ENCODE assay signal across 8 mouse cellular contexts in the genomic region with DNA sequence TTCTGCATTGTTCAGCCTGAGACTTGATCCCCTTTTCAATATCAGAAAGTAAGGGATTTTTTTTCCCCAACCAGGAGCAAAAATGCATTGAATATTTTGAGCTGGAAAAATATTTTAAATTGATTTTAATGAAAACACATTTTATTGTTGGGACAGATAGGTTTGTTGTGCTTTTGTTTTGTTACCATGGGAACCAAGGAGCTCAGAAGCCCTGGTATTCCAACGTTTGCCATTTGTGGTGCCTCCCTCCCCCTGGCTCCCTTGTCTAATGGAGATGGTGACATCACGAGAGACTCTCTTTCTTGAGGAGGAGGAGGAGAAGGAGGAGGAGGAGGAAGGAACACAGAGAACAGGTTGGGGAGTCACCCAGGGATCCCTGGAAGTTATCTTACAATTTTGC.
A peak's percentile ranks its signal among the peaks of the same experiment; 100 is the strongest.
DNase-seq lines count a peak whose midpoint lies in the region; ATAC-seq and TF ChIP-seq lines count a peak whose summit lies in the region.
"Had no signal": no experiment of that assay in that cellular context is flagged by ENCODE, and none has a peak within 500 bp of the region (broad histone marks: within the 10 kb centered on the region; RNA-seq: fewer than 3 reads in every experiment).

No protein-coding gene starts in this region.

- H3K4me1 ChIP-seq in thymus, adult 2 months (replicated peaks; ENCODE audit: control insufficient read depth, insufficient read depth, low read length), result peaks cover 3% of the 10 kb centered on the region
- peaks cover 17% of the 10 kb centered on the region for H3K4me1 ChIP-seq in liver, postnatal 0 days (ENCODE audit: insufficient read depth)

- H3K9ac ChIP-seq in liver, postnatal 0 days (replicated peaks), result no peak overlapping the region

- TF ChIP-seq CTCF in thymus, adult 2 months (IDR thresholded peaks at IDR 0.05; ENCODE audit: borderline replicate concordance, control insufficient read depth, extremely low read depth, insufficient read depth, low read length, poor library complexity), result no peak
- TF ChIP-seq CTCF in liver, postnatal 0 days (IDR thresholded peaks at IDR 0.05; ENCODE audit: low read depth), result no peak

- DNase-seq in thymus, adult 2 months, result no peak
- no peak for DNase-seq in thymus, postnatal 10 days (ENCODE audit: low spot score in 2 of 2)
- peak; percentile 53 for DNase-seq in forelimb bud, embryonic 11.5 days (ENCODE audit: low read depth, low spot score)
- no peak for DNase-seq in liver, postnatal 0 days
- DNase-seq in cerebellum, adult 11-12 months, result no peak
- DNase-seq in adrenal gland, postnatal 14 days, result no peak
- DNase-seq in adrenal gland, postnatal 25 days, result no peak

- H3K27me3 ChIP-seq in thymus, adult 2 months (ENCODE audit: control insufficient read depth, insufficient read depth, low read length), result no peaks in the 10 kb centered on the region
- H3K27me3 ChIP-seq in liver, postnatal 0 days (ENCODE audit: insufficient read depth, low read length), result no peaks in the 10 kb centered on the region

- H3K4me2 ChIP-seq in liver, postnatal 0 days (ENCODE audit: low read depth, low read length), result peak overlapping the region; percentile 47; the same call in 1 of the 2 replicates

- no peak overlapping the region for H3K4me3 ChIP-seq in thymus, adult 2 months (ENCODE audit: control insufficient read depth, insufficient read depth, low read length)
- H3K4me3 ChIP-seq in liver, postnatal 0 days (ENCODE audit: low read depth, low read length), result no peak overlapping the region
- H3K4me3 ChIP-seq: erythroblast, embryonic 14.5 days had no signal

- H3K9me3 ChIP-seq in liver, postnatal 0 days (ENCODE audit: low read length), result no peaks in the 10 kb centered on the region

- no peak for TF ChIP-seq POLR2A in thymus, adult 2 months (IDR thresholded peaks at IDR 0.05; ENCODE audit: control insufficient read depth, extremely low read depth, insufficient read depth, low read length, poor library complexity)

- H3K27ac ChIP-seq in thymus, adult 2 months (ENCODE audit: control insufficient read depth, insufficient read depth, low read length), result peak overlapping the region; percentile 66; the same call in 1 of the 2 replicates
- peak overlapping the region; percentile 82 for H3K27ac ChIP-seq in liver, postnatal 0 days (ENCODE audit: low read depth)

- WGBS in thymus, adult 2 months, result 44% methylated on average over 2 of the region's 2 CpGs
- 27% methylated on average over 2 of the region's 2 CpGs for WGBS in liver, postnatal 0 days (ENCODE audit: insufficient replicate concordance)

- peak; percentile 13; the same call in 1 of the 2 replicates for ATAC-seq in liver, postnatal 0 days

- TF ChIP-seq EP300 in liver, postnatal 0 days (IDR thresholded peaks at IDR 0.05; ENCODE audit: low read depth), result no peak

- H3K36me3 ChIP-seq in thymus, adult 2 months (ENCODE audit: control insufficient read depth, insufficient read depth, low read length), result no peaks in the 10 kb centered on the region
- H3K36me3 ChIP-seq in liver, postnatal 0 days (replicated peaks; ENCODE audit: insufficient read depth, low read length), result peaks cover 29% of the 10 kb centered on the region
